Mouse (Mus musculus): ENCODE data around the gene BC048679. TPM values are rescaled to one million over a fixed set of nuclear protein-coding genes. Genes with fewer than 3 reads are reported as not detected.
A peak's percentile ranks its signal among the peaks of the same experiment; 100 is the strongest.
"Not testable (repeated sequence)": the region's sequence is repeated elsewhere in the genome, so short reads cannot be mapped to it uniquely, and the experiment has no call there.

Gene BC048679
- total RNA-seq (2021) = not detected in 2 replicates
- long read RNA-seq, experiment 1 = 0 reads
- long read RNA-seq, experiment 2 = 0 reads

DNA sequence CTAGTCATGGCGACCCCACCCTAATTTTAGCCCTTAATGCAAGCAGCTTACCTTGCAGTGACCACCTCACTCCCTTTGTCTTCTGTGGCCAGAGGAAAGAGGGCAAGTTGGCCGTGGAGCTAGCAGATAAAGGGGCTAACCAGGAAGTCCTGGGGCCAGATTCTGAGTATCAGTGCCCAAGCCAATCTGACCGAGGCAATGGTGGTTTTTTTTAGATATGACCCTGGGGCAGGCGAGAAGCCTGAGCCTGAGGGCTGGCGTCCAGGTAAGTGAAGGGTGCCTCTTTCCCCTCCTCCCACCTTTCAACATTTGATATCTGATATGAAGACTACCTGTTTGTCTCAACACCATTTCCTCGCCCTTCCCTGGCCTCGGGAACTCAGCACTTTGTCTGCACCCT lies at the start of gene BC048679:
Gene BC048679 (minus strand): TSS at position 101 of the 400 bp plus-strand sequence.
- DNase-seq = no peak

DNA sequence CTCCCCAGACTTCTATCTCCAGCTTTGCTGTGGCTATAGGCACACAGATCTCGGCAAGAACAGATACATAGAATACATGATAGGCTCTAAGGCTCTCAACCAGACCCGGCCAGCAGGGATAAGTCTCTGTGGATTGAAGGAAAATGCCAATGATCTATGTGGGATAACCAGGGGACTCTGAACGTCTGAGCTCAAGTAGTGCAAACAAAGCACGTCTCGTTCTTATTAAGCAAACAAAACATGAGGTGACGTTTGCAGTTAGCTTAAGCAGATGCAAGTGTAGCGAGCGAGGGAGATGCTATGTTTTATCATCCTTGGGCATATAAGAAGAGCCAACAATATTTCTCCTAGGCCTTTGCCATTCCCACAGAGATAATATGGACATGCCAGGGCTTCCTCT lies 44.9 kb upstream of the BC048679 start:
- DNase-seq = no peak

DNA sequence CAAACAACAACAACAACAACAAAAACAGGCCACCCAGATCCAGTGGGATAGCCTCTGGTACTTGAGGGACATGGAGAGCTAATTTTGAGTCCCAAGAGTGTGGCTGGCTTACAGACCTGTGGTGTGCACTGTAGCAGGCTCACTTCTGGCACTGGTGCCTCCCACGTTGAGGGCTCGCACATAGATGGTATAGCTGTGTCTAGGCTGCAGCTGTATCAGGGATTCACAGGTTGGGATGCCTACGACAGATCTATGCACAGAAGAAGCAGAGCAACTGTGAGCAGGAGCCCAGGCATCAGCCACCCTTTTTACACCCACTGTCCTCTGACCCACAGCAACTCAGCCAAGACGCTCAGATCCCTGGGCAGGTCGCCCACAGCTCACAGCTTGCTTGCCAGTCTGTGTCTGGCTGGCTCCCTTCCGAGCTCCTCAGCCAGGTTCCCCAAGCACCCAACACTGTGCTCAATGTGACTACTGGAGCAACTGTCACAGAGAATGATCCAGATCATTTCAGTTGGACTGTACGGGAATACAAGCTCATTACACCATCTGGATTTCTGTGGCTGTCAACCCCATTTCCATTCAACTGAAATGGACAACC lies 43.9 kb upstream of the BC048679 start:
- DNase-seq = peak; percentile 74

DNA sequence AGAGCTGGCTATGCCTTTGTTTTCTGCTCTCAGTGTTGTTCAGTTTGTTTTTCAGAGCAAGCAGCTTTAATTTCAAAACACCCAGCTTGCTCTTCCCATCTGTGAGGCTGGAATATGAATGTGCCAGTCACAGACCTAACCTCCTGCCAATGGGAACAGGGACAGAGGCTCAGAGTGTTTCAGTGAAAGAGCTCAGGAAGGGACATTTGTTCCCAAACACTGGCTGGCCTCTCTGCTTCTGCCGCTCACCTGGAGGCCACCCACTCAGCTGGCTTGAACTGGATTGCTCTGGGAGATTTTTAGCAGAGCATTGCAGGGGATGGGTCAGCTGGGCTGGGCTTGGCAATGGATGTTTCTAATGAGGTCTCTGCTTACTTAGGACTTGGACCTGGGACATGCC lies 42.9 kb upstream of the BC048679 start:
- DNase-seq = no peak

DNA sequence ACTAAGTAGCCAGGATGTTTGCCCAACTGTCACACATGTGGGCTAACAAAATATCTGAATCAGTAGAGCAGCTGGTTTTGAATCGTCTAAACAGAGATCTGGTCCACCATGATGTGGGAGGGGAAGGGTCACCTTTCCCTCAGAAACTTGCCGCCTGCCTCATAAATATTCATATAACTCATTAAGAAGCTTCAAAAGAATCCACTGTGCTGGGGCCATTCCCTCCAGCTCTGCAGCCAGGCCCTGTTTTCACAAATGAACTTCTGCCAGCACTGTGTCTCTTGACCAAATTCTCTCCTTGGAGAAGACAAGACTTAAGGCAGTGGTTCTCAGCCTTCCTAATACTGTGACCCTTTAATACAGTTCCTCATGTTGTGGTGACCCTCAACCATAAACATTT lies 41.5 kb upstream of the BC048679 start:
- no peak for DNase-seq

DNA sequence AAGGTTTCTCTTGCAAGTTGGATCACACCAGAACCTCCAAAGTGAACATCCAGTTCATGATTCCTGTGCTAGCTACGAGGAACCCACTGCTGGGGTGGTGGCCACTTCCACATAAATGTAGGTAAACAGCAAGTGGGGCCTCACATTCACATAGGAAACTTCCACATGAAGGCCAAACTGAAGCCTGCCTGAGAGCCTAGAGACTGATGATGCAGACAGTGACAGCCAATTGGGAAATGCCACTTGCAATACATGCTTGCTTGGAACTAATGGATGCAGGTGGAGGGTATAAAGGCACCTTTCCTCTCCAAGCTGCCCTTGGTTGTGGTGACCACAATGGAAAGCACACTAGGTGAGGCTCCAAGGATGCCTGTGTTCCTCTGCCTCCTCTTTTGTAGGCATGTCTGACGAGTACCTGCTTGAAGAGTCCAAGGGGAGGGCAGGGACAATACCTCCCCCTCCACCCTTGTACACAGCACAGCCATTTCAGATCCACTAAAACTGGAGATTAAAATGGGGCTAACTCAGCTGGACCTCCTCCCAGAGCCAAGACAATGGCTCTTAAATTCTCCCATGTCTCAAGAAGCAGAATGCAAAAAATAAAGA lies 40.1 kb upstream of the BC048679 start:
- DNase-seq = peak; percentile 49

DNA sequence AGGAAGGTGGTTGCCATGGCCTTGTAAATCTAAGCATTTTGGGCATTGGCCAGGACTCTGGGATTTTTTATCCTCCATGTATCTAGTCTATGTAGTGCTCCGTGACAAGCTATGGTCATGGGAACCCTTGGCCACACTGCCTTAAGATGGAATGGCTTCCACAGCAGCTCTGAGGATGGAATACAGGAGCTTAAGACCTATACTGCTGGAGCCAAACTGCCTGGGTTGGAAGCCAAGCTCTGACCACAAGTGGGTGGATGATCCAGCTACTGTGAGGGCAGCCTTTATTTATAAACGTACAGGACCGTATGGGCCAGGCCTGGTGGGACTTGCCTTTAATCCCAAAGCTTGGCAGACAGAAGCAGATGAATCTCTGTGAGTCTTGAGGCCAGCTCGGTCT lies 38.4 kb upstream of the BC048679 start:
- no peak for DNase-seq

DNA sequence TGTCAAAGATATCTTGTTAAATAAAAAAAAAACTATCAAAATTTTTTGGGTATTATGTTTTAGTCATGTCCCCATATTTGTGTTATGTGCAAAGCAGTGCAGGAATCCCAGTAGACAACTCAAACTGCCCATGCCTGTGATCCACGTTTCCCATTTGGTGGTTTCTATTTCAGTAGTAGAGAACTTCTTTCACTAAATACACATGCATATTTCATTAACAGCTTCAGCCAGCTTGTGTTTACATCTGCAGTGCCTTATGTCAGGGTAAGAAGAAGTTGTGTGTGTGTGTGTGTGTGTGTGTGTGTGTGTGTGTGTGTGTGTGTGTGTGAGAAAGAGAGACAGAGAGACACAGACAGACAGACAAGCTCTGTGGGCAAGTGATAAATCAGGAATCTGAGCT lies 33.4 kb upstream of the BC048679 start:
- DNase-seq = no peak

DNA sequence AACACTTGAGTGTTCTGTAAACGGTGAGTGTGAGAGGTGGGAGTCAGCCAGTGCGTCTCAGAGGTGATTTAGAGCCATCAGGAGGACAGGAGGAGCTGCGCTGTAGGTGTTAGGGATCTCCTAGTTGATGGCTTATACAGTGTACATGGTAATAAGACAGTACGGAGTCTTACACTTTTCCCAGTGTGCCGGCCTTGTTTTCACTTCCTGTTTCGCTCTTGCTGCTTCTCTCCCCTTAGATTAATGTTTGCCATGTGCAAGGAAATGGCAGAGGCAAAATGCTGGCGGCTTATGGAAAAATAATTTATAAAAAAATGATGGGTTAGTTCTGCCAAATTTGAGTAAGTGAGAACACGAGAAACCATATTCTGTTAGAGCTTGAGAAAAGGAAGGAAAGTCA lies 30.8 kb upstream of the BC048679 start:
- DNase-seq = no peak

DNA sequence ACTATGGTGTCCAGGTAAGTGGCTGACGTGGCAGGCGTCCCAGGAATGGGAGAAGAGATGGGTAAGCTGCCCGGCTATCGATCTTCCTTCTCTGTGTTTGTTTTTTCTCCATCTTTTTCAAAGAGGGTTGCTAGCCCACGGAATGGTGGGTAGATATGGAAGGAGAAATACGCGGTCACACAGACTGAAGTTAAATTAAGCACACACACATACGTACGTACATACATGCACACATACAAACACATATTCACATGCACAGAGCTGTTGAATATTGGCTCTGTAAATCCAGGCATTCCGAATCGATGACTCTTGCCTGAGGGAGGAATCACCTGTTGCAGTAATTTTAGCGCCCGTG lies 25.6 kb upstream of the BC048679 start:
- no peak for DNase-seq

DNA sequence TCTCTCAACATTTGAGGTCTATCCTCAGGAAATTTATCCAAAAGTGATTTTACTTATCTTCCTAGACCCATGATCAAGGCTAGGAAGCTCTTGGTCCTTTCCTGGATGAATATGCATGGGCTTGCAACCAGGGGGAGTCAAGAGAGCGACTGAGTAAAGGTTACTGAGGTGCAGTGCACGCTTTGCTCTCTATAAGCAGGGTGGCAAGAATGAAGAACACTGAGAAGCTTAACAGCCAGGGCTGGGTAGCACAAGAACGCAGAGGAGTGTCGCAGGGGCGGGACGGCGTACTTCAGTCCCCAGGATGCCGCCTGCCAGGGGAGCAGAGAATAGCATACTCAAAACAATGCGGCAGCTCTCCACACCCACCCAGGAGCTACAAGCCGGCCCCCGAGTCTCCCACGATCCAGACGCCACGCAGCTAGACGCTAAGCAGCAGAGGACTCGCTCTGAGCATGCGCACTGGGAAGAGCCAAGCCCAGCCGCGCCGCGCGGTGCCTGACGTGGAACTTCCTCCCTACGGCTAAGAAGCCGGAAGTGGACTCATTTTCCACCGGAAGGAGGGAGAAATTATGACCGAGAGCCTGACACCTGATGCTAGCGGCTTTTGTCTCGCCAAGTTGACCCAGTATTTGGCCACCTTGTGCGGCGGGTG lies 25.1 kb upstream of the BC048679 start:
- DNase-seq = peak; percentile 94

DNA sequence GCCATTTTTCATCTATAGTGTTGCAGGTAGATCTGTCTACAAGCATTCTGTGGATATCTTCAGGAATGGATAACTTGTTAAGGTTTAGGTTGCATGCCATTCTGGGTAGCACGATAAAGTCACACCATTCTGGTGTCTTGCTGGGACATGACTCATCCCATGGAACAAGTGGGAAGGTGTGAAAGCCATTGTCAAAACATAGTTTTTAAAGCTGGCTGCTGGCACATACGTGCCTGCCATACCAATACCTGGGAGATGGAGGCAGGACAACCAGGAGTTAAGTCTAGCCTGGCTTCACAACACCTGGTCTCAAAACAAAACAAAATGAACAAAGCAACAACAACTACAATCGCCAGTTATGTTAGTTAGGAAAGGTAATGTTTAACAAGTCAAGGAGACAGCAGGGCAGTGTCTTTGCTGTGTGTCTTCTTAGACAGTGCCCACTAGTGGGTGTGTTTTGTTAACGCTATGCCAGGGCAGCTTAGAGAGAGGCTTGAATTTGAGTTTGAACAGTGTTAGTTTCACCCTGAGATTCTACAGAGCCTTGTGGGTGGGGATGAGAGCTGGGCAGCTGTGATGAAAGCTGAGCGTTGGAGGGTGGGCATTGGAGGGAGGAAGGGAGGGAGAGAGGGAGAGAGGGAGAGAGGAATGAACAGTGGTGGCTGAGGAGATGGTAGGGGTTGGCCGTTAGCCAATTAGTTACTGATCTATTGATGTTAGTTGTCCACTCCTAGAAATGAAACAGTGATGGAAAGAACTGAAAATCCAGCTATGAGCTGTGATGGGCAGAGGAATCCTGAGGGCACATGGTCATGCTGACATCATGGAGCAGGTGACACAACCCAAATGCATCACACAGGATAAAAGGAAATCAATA lies 18.3 kb upstream of the BC048679 start:
- DNase-seq = no peak

DNA sequence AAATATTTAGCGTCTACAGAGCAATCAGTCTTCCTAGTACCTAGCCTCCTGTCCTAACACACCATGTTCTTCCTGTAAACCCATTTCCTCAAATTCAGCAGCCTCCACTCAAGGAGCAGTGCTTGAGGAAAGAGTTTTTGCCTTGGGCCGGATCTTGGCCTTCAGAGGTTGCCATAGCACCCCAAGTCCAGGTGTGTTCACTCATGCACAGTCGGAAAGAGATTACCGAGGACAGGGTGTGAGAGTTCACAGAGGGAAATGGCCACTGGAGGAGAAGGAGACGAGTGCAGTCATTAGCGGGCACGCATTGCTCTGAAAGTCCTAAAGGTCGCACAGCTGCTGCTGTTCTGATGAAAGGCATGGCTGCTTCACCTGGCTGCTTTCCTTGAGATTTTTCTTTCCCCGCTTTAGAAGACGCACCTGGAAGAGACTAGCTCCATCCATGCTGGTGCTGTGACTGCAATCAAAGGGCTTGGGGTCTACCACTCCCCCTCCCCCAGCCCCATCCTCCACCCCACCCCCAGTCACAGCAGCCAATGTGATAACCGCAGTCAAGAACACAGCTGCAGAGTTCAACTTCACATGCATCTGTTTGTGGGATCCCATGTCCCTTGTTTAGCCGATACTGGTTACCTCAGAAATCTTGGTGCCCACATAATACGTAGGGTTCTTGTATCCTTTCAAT lies 17.0 kb upstream of the BC048679 start:
- DNase-seq = no peak

DNA sequence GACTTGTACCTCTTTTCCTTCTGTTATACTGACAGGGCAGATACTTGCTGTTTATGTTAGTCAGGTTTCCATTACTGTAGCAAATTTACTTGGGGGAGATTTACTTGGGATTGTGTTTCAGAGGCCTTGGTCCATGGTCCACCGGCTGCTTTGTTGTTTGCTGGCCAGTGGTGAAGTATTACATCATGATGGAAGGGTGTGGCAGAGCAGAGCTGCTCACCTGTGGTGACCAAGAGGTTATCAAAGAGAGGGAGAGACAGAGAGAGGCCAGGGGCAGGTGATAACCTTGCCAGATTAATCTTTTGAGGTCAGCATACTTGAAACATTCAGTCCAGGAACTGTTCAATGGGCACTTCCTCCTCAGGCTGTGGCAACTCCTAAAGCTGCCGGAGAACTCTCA lies 3.0 kb upstream of the BC048679 start:
- DNase-seq = no peak

DNA sequence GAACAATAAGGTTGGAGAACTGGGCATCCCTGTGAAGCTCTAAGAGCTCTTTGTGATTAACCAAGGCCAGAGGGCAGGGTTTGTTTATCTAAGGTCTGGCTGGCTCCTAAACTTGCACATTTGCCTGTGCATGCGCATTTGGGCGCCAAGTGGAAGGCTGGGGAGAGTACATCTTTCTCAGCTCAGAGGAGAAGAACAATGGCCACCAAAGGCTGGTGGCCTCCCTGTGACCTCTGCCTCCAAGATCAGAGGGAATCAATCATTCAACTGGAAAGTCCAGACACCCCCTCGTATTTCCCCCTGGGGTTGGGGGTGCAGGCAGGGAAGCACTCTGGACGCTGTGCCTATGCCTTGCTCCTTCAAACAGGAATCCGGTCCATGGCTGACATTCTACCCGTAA lies 910 bp downstream of the BC048679 start:
- no peak for DNase-seq

DNA sequence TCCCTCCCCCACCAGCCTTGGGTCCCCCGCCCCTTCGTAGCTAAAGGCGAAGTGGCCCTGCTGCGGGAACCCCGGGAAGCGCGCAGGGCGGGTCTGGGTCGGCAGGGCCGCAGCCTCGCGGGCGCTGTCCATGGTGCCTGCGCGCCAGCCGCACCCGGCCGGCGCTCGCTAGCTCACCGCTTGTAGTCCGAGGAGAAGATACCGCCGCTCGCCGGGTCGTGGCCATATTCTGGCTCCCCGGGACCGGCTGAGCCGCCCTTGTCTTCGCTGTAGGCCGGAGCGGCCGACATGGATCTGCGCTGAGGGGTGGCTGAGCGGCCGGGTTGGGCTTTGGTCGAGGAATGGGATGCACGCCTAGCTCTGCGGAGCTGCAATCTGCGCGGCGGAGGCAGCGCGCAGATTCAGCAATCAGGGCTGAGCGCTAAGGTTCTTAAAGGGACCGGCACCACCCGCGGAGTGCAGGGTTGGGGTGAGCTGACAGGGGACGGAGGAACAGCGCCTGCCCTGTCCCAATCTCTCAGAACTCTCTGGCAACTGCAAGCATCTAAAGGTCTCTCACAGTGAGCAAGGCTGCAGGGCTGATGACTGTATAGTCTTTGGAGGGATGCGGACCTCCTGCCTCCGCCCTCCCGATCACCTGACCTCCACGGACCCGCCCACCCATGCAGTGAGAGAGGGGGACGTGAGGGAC lies 4.6 kb downstream of the BC048679 start, which contains the start of gene Ap3b2:
Gene Ap3b2 (minus strand): TSS at position 595 of the 691 bp plus-strand sequence.
- DNase-seq = peak; percentile 85

DNA sequence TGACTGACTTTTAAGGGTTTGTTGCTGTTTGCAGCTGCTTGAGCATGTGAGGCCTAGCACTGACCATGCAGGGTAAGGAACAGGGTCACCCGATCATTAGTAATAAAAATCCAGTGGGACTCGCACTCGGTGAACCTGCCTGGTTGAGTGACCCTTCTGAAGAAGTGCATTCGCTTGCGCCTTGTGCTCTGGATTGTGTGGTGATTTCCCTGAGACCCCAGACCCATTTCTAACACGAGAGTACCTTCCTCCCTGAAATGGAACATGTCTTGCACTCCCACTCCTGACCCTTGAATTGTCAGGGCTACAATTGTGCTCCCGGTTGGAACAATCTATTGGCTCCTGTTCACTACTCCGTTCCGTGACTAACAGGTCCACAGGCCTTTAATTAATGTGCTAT lies 5.5 kb downstream of the BC048679 start:
- DNase-seq = no peak

DNA sequence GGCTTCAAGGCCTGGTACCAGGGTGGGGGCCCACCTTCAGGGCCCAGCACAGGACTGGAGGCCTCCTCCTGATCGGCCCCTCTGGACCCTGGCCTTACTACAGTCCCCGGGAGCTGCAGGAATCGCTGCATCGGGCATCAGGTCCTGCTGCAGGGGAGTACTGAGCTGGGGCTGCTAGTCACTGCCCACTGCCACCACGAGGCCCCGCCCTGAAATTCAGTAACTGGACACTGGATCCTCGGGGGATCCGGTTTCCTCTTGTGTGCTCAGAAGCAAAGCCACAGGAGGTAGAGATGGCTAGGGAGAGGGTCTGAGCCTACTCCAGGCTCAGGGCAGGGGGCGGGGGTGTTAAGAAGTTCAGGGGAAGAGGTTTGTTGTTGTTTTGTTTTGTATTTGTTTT lies 8.4 kb downstream of the BC048679 start:
- DNase-seq = no peak

DNA sequence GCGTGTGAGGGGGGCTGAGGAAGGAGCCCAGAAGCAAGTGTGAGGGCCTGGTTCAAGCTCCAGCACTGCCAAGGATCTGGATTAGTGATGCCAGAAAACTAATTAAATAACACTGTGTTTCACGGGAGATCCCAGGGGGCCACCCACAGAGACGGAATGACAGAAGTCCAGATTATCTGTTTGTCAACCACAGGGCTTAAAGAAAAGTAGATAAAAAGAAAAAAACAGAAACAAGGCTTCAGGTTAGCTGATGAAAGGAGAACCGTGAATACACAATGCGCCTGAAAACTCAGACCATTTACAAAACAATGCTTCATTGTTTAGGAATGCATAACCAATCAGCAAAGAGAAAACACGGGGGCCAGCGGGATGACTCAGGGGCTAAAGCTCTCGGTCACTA lies 17.3 kb downstream of the BC048679 start:
- DNase-seq = no peak

DNA sequence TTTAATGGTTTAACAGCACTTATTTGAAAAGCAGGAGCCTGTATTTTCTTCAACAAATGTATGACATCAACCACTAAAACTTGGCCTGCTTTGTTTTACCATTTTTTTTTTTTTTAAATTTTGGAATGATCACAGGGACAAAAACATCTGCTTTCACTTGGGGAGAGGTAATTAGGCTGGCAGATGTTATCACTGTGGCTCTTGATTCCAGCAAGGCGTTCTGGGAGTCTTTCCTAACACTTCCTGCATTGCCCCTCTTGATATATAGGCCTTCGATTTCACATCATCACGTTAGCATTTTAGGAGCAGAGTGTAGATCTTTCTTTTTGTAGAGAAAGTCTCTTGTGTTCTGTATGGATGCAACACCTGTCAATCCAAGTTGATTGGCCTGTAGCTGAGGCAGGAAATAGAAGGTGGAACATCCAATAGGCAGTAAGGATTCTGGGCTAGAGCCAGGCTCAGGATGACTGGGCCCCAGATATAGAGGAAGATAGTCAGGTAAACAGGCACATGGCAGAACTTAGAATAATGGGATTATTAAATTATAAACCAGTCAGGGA lies 18.5 kb downstream of the BC048679 start:
- DNase-seq = no peak

DNA sequence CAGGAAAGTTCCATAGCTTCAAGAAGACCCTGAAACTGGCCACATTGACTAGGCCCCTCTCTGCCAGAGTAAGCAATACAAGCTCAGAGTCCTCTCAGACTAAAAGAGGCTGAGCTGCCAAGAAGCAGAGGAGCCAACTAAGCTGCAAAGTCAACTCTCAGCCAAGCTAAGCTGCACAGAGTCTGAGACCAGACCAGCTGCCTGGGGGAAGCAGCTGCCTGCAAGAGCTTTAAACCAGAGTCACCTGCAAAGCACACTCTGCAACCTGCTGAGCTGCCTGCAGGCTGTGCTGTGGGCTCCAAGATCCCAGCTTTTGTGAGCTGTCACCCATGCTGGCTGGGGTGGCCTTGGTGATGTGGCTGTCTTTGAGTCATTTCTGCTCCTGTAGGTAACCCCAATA lies 19.8 kb downstream of the BC048679 start:
- not testable (repeated sequence) for DNase-seq
